Mouse (Mus musculus): ENCODE results near the gene Slc46a3. TPM values are rescaled to one million over a fixed set of nuclear protein-coding genes. Genes with fewer than 3 reads are reported as not detected.

Slc46a3 gene
- polyA plus RNA-seq, 1 experiment = 15.3 TPM

- H3K27ac ChIP-seq (ENCODE audit: insufficient read depth, low read length) = peak overlapping the region; percentile 98
- H3K4me3 ChIP-seq (ENCODE audit: insufficient read depth, low read length) = peak overlapping the region; percentile 94
- TF ChIP-seq POLR2A (IDR thresholded peaks at IDR 0.05; ENCODE audit: extremely low read depth, insufficient read depth, low read length) = no peak
- TF ChIP-seq CTCF (IDR thresholded peaks at IDR 0.05; ENCODE audit: extremely low read depth, insufficient read depth, low read length) = no peak
- H3K4me1 ChIP-seq (ENCODE audit: control insufficient read depth, insufficient read depth, low read length) = peaks cover 5% of the 10 kb centered on the region; the same call in 1 of the 2 replicates
These were observed 34.6 kb downstream of the Slc46a3 start for GRCm38 (mm10) chr5:147860076-147860448.

GRCm38 (mm10) chr5:147850194-147850593, 44.4 kb downstream of the Slc46a3 start:
- Histone ChIP-seq H3K4me3 (ENCODE audit: insufficient read depth, low read length) (no peak overlapping the region), H3K27ac (ENCODE audit: insufficient read depth, low read length) (no peak overlapping the region), H3K4me1 (ENCODE audit: control insufficient read depth, insufficient read depth, low read length) (peaks cover 4% of the 10 kb centered on the region)
- TF ChIP-seq POLR2A (IDR thresholded peaks at IDR 0.05; ENCODE audit: extremely low read depth, insufficient read depth, low read length) (no peak), CTCF (IDR thresholded peaks at IDR 0.05; ENCODE audit: extremely low read depth, insufficient read depth, low read length) (no peak)

GRCm38 (mm10) chr5:147848164-147848863, 46.3 kb downstream of the Slc46a3 start:
- no peak overlapping the region for H3K4me3 ChIP-seq (ENCODE audit: insufficient read depth, low read length)
- H3K27ac ChIP-seq (ENCODE audit: insufficient read depth, low read length) = peak overlapping the region; percentile 33; the same call in 1 of the 2 replicates
- TF ChIP-seq POLR2A (IDR thresholded peaks at IDR 0.05; ENCODE audit: extremely low read depth, insufficient read depth, low read length) (no peak), CTCF (IDR thresholded peaks at IDR 0.05; ENCODE audit: extremely low read depth, insufficient read depth, low read length) (peak; percentile 82)

GRCm38 (mm10) chr5:147847361-147847760, 47.3 kb downstream of the Slc46a3 start:
- no peak overlapping the region for H3K4me3 ChIP-seq (ENCODE audit: insufficient read depth, low read length)
- no peak for TF ChIP-seq CTCF (IDR thresholded peaks at IDR 0.05; ENCODE audit: extremely low read depth, insufficient read depth, low read length)
- no peak for TF ChIP-seq POLR2A (IDR thresholded peaks at IDR 0.05; ENCODE audit: extremely low read depth, insufficient read depth, low read length)
- no peak overlapping the region for H3K27ac ChIP-seq (ENCODE audit: insufficient read depth, low read length)
- peaks cover 4% of the 10 kb centered on the region for H3K4me1 ChIP-seq (ENCODE audit: control insufficient read depth, insufficient read depth, low read length)

More at GRCm38 (mm10) chr5:147848164-147848863, 46.3 kb downstream of the Slc46a3 start:
- H3K4me1 ChIP-seq (ENCODE audit: control insufficient read depth, insufficient read depth, low read length) = peaks cover 4% of the 10 kb centered on the region

- no peak for TF ChIP-seq CTCF (IDR thresholded peaks at IDR 0.05; ENCODE audit: extremely low read depth, insufficient read depth, low read length)
- no peak for TF ChIP-seq POLR2A (IDR thresholded peaks at IDR 0.05; ENCODE audit: extremely low read depth, insufficient read depth, low read length)
These were observed 49.3 kb downstream of the Slc46a3 start for GRCm38 (mm10) chr5:147845319-147845718.

GRCm38 (mm10) chr5:147843340-147843739, 51.3 kb downstream of the Slc46a3 start:
- TF ChIP-seq POLR2A (IDR thresholded peaks at IDR 0.05; ENCODE audit: extremely low read depth, insufficient read depth, low read length) (no peak), CTCF (IDR thresholded peaks at IDR 0.05; ENCODE audit: extremely low read depth, insufficient read depth, low read length) (no peak)
- Histone ChIP-seq H3K4me3 (ENCODE audit: insufficient read depth, low read length) (no peak overlapping the region), H3K27ac (ENCODE audit: insufficient read depth, low read length) (no peak overlapping the region), H3K4me1 (ENCODE audit: control insufficient read depth, insufficient read depth, low read length) (no peaks in the 10 kb centered on the region; the same call in 1 of the 2 replicates)

More at GRCm38 (mm10) chr5:147845319-147845718, 49.3 kb downstream of the Slc46a3 start:
- Histone ChIP-seq H3K4me3 (ENCODE audit: insufficient read depth, low read length) (no peak overlapping the region), H3K4me1 (ENCODE audit: control insufficient read depth, insufficient read depth, low read length) (no peaks in the 10 kb centered on the region; the same call in 1 of the 2 replicates), H3K27ac (ENCODE audit: insufficient read depth, low read length) (no peak overlapping the region)

- Histone ChIP-seq H3K4me3 (ENCODE audit: insufficient read depth, low read length) (no peak overlapping the region), H3K27ac (ENCODE audit: insufficient read depth, low read length) (no peak overlapping the region), H3K4me1 (ENCODE audit: control insufficient read depth, insufficient read depth, low read length) (no peaks in the 10 kb centered on the region)
- TF ChIP-seq CTCF (IDR thresholded peaks at IDR 0.05; ENCODE audit: extremely low read depth, insufficient read depth, low read length) (no peak), POLR2A (IDR thresholded peaks at IDR 0.05; ENCODE audit: extremely low read depth, insufficient read depth, low read length) (no peak)
These were observed 55.2 kb downstream of the Slc46a3 start for GRCm38 (mm10) chr5:147839418-147839817.

- TF ChIP-seq CTCF (IDR thresholded peaks at IDR 0.05; ENCODE audit: extremely low read depth, insufficient read depth, low read length) = no peak
- TF ChIP-seq POLR2A (IDR thresholded peaks at IDR 0.05; ENCODE audit: extremely low read depth, insufficient read depth, low read length) = no peak
- Histone ChIP-seq H3K27ac (ENCODE audit: insufficient read depth, low read length) (no peak overlapping the region), H3K4me3 (ENCODE audit: insufficient read depth, low read length) (no peak overlapping the region), H3K4me1 (ENCODE audit: control insufficient read depth, insufficient read depth, low read length) (no peaks in the 10 kb centered on the region)
These were observed 59.6 kb downstream of the Slc46a3 start for GRCm38 (mm10) chr5:147834841-147835500.

GRCm38 (mm10) chr5:147832842-147833241, 61.8 kb downstream of the Slc46a3 start:
- H3K4me3 ChIP-seq (ENCODE audit: insufficient read depth, low read length) = no peak overlapping the region
- no peak overlapping the region for H3K27ac ChIP-seq (ENCODE audit: insufficient read depth, low read length)
- no peaks in the 10 kb centered on the region for H3K4me1 ChIP-seq (ENCODE audit: control insufficient read depth, insufficient read depth, low read length)
- TF ChIP-seq POLR2A (IDR thresholded peaks at IDR 0.05; ENCODE audit: extremely low read depth, insufficient read depth, low read length) (no peak), CTCF (IDR thresholded peaks at IDR 0.05; ENCODE audit: extremely low read depth, insufficient read depth, low read length) (no peak)

- no peaks in the 10 kb centered on the region for H3K4me1 ChIP-seq (ENCODE audit: control insufficient read depth, insufficient read depth, low read length)
- no peak overlapping the region for H3K4me3 ChIP-seq (ENCODE audit: insufficient read depth, low read length)
- no peak overlapping the region for H3K27ac ChIP-seq (ENCODE audit: insufficient read depth, low read length)
- TF ChIP-seq POLR2A (IDR thresholded peaks at IDR 0.05; ENCODE audit: extremely low read depth, insufficient read depth, low read length) (no peak), CTCF (IDR thresholded peaks at IDR 0.05; ENCODE audit: extremely low read depth, insufficient read depth, low read length) (no peak)
These were observed 65.8 kb downstream of the Slc46a3 start for GRCm38 (mm10) chr5:147828846-147829245.

Other genes with a start within 250 kb of the Slc46a3 start
- 27.0 and 27.3 TPM in 2 replicates for gene Flt1, start 168.8 kb downstream of the Slc46a3 start, polyA plus RNA-seq (2012; rRNA removed)
- gene Pomp, start 34.4 kb downstream of the Slc46a3 start, polyA plus RNA-seq (2012; rRNA removed) = 212 TPM in 2 replicates
- gene Mtus2, start 62.5 kb upstream of the Slc46a3 start, polyA plus RNA-seq (2012; rRNA removed) = 22.5 and 24.5 TPM in 2 replicates

All from cortical plate, adult 2 months (tissue).